Mouse (Mus musculus) cerebellum, postnatal 14 days (tissue): Measurements from ENCODE around the gene Galnt15.
A peak's percentile ranks its signal among the peaks of the same experiment; 100 is the strongest.
"Not testable (repeated sequence)": the region's sequence is repeated elsewhere in the genome, so short reads cannot be mapped to it uniquely, and the experiment has no call there.

Source experiments
- DNase-seq, 2 experiments: peaks; one replicate each; pipeline ENCODE4 v3.0.0; 2021; ENCODE audit warnings: mixed read lengths in 2 of 2

The Galnt15 gene

GRCm38 (mm10) chr14:32037661-32038252 is 9.0 kb downstream of the Galnt15 start:
- DNase-seq: no peak

GRCm38 (mm10) chr14:32042108-32042507 is 13.3 kb downstream of the Galnt15 start:
- DNase-seq: no peak

GRCm38 (mm10) chr14:32046357-32046756 is 17.6 kb downstream of the Galnt15 start:
- no peak for DNase-seq

- DNase-seq: no peak
Observed at GRCm38 (mm10) chr14:32050171-32050570, 21.4 kb downstream of the Galnt15 start.

- no peak for DNase-seq
Observed at GRCm38 (mm10) chr14:32053895-32054294, 25.1 kb downstream of the Galnt15 start.

- no peak for DNase-seq
Observed at GRCm38 (mm10) chr14:32054788-32055187, 26.0 kb downstream of the Galnt15 start.

- DNase-seq: no peak
Observed at GRCm38 (mm10) chr14:32055781-32056180, 27.0 kb downstream of the Galnt15 start.

- DNase-seq: peak; percentile 61 to 76
Observed at GRCm38 (mm10) chr14:32056675-32057074, 27.9 kb downstream of the Galnt15 start.

- no peak for DNase-seq
Observed at GRCm38 (mm10) chr14:32057664-32058063, 28.9 kb downstream of the Galnt15 start.

- no peak for DNase-seq
Observed at GRCm38 (mm10) chr14:32061398-32061797, 32.6 kb downstream of the Galnt15 start.

GRCm38 (mm10) chr14:32072807-32073206 is 44.0 kb downstream of the Galnt15 start:
- no peak for DNase-seq

GRCm38 (mm10) chr14:32073211-32073685 is 44.5 kb downstream of the Galnt15 start:
- DNase-seq: peak; percentile 51 to 66

GRCm38 (mm10) chr14:32073901-32074300 is 45.1 kb downstream of the Galnt15 start:
- peak; percentile 46 to 56 for DNase-seq

GRCm38 (mm10) chr14:32076896-32077575 is 48.2 kb downstream of the Galnt15 start:
- peak; percentile 91 for DNase-seq

GRCm38 (mm10) chr14:32081026-32081425 is 52.2 kb downstream of the Galnt15 start:
- DNase-seq: no peak

GRCm38 (mm10) chr14:32082891-32083290 is 54.1 kb downstream of the Galnt15 start:
- no peak for DNase-seq

GRCm38 (mm10) chr14:32083466-32083865 is 54.7 kb downstream of the Galnt15 start:
- no peak for DNase-seq

GRCm38 (mm10) chr14:32084761-32085485 is 56.1 kb downstream of the Galnt15 start, which contains the start of gene Oxnad1:
Gene Oxnad1 (plus strand): TSS chr14:32085374.
- DNase-seq: no peak

GRCm38 (mm10) chr14:32085486-32086201 is 56.9 kb downstream of the Galnt15 start, which contains the start of gene Dph3:
Gene Dph3 (minus strand): TSS chr14:32085729.
- DNase-seq: peak; percentile 99 to 100

GRCm38 (mm10) chr14:32086226-32086625 is 57.4 kb downstream of the Galnt15 start:
- DNase-seq: no peak

- not testable (repeated sequence) for DNase-seq
Observed at GRCm38 (mm10) chr14:32087584-32088248, 58.9 kb downstream of the Galnt15 start.

GRCm38 (mm10) chr14:32091124-32091523 is 62.3 kb downstream of the Galnt15 start:
- no peak for DNase-seq
